ENCODE assay signal across 10 mouse cellular contexts in the genomic region with DNA sequence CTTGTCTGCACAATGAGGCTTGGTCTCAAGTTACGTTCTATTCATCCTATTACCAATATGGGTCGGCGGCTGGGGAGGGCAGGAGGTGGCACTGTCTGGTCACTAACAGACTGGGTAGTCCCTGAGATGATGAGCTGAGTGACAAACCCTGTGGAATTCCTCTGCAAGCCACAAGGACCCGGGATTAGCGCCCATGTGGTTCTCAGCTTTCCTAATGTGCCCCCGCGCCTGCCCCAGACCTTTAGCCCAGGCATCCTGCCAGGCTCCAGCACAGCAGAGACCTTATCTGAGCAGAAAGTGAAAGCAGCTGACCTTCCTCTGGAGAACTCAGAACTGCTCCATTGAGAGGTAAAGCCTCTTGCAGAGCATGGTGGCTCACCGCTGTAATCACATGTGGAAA. TPM values are rescaled to one million over a fixed set of nuclear protein-coding genes. Genes with fewer than 3 reads are reported as not detected.
DNase-seq lines count a peak whose midpoint lies in the region; ATAC-seq lines count a peak whose summit lies in the region.
"Had no signal": no experiment of that assay in that cellular context is flagged by ENCODE, and none has a peak within 500 bp of the region (broad histone marks: within the 10 kb centered on the region; RNA-seq: fewer than 3 reads in every experiment).

No protein-coding gene starts in this region.

- no peaks in the 10 kb centered on the region for H3K36me3 ChIP-seq in midbrain, embryonic 11.5 days (ENCODE audit: control insufficient read depth, insufficient read depth, low read length)
- no peaks in the 10 kb centered on the region for H3K36me3 ChIP-seq in midbrain, embryonic 15.5 days (replicated peaks)

- 72% methylated on average over 8 of the region's 8 CpGs for WGBS in midbrain, embryonic 11.5 days
- 71% methylated on average over 8 of the region's 8 CpGs for WGBS in midbrain, embryonic 15.5 days

- intact Hi-C loops in heart, postnatal 36 days (cut with DNase I): no loop called here

- H3K9me3 ChIP-seq in midbrain, embryonic 11.5 days (ENCODE audit: control insufficient read depth, low read length): no peaks in the 10 kb centered on the region
- no peaks in the 10 kb centered on the region for H3K9me3 ChIP-seq in midbrain, embryonic 15.5 days

- no peaks in the 10 kb centered on the region for H3K27me3 ChIP-seq in midbrain, embryonic 11.5 days (ENCODE audit: control insufficient read depth, insufficient read depth, low read length)
- H3K27me3 ChIP-seq in midbrain, embryonic 15.5 days (replicated peaks): no peaks in the 10 kb centered on the region

- no peak for ATAC-seq in midbrain, embryonic 11.5 days (ENCODE audit: low FRiP score)
- ATAC-seq in midbrain, embryonic 15.5 days (replicated peaks): no peak
- ATAC-seq: forebrain, postnatal 0 days had no signal

- no peak overlapping the region for H3K4me2 ChIP-seq in midbrain, embryonic 11.5 days
- H3K4me2 ChIP-seq in midbrain, embryonic 15.5 days: no peak overlapping the region

- H3K9ac ChIP-seq in midbrain, embryonic 11.5 days (ENCODE audit: low read length): no peak overlapping the region
- no peak overlapping the region for H3K9ac ChIP-seq in midbrain, embryonic 15.5 days
- H3K9ac ChIP-seq: forebrain, postnatal 0 days had no signal

- H3K4me1 ChIP-seq in midbrain, embryonic 11.5 days (ENCODE audit: control insufficient read depth, insufficient read depth, low read length): no peaks in the 10 kb centered on the region
- no peaks in the 10 kb centered on the region for H3K4me1 ChIP-seq in midbrain, embryonic 15.5 days

- H3K4me3 ChIP-seq in midbrain, embryonic 11.5 days (ENCODE audit: low read depth, low read length): no peak overlapping the region
- H3K4me3 ChIP-seq in midbrain, embryonic 15.5 days: no peak overlapping the region

- no peak overlapping the region for H3K27ac ChIP-seq in midbrain, embryonic 11.5 days (ENCODE audit: low read depth, low read length)
- H3K27ac ChIP-seq in midbrain, embryonic 15.5 days: no peak overlapping the region

- DNase-seq in midbrain, embryonic 11.5 days (ENCODE audit: low spot score, missing footprints): peak; percentile 26
- DNase-seq in gastrocnemius, adult 18-20 months (ENCODE audit: low spot score): peak; percentile 90
- peak; percentile 64 to 68 for DNase-seq in heart, postnatal 36 days
- peak; percentile 46 for DNase-seq in testis, postnatal 14 days (ENCODE audit: low spot score)
- DNase-seq in B cell, adult 2 months: no peak
- no peak for DNase-seq in frontal cortex, postnatal 10 days (ENCODE audit: low spot score in 2 of 2)
- DNase-seq in c-Kit-positive CD71-positive TER-119-positive erythroid progenitor cells, embryonic 14.5 days (ENCODE audit: low spot score): no peak
- DNase-seq: cerebellum, postnatal 10 days; forebrain, postnatal 0 days had no signal

RNA-seq across cellular contexts. Expression of a gene that starts 21.0 kb away (rescaled TPM):
- 7.0 and 8.8 TPM in 2 replicates for polyA plus RNA-seq in midbrain, embryonic 11.5 days (2014; fragmentation: Nextera tagmentation; extraction: Ambion mirVana)
- polyA plus RNA-seq in midbrain, embryonic 15.5 days (2015; fragmentation: Nextera tagmentation; extraction: Ambion mirVana): 9.3 and 10.4 TPM in 2 replicates
- 1 to 10 TPM; 6.6 to 9.2 TPM for total RNA-seq in gastrocnemius, adult 18-20 months (2021)
- 10 to 100 TPM; 11.0 to 15.5 TPM for total RNA-seq in heart, postnatal 36 days (2021)

RNA-seq across cellular contexts. Expression of a gene that starts 37.1 kb away (rescaled TPM):
- polyA plus RNA-seq in midbrain, embryonic 11.5 days (2014; fragmentation: Nextera tagmentation; extraction: Ambion mirVana): 1,099 and 1,119 TPM in 2 replicates
- polyA plus RNA-seq in midbrain, embryonic 15.5 days (2015; fragmentation: Nextera tagmentation; extraction: Ambion mirVana): 613 and 619 TPM in 2 replicates
- 1,000 to 10,000 TPM; 3,564 to 3,853 TPM for total RNA-seq in gastrocnemius, adult 18-20 months (2021)
- 1,000 to 10,000 TPM; 2,953 to 3,079 TPM for total RNA-seq in heart, postnatal 36 days (2021)

RNA-seq across cellular contexts. Expression of a gene that starts 53.5 kb away (rescaled TPM):
- 23.3 and 27.5 TPM in 2 replicates for polyA plus RNA-seq in midbrain, embryonic 11.5 days (2014; fragmentation: Nextera tagmentation; extraction: Ambion mirVana)
- polyA plus RNA-seq in midbrain, embryonic 15.5 days (2015; fragmentation: Nextera tagmentation; extraction: Ambion mirVana): 19.1 and 19.8 TPM in 2 replicates
- total RNA-seq in gastrocnemius, adult 18-20 months (2021): 1 to 10 TPM; 7.3 to 8.1 TPM
- 10 to 100 TPM; 13.4 to 14.8 TPM for total RNA-seq in heart, postnatal 36 days (2021)

Comparison
In these comparisons a context has a peak if more than half of its experiments do, and no peak if none do; other contexts are left out.
1. DNase-seq: peak in midbrain, embryonic 11.5 days (single experiment), gastrocnemius, adult 18-20 months (single experiment), heart, postnatal 36 days (2 of 2) and testis, postnatal 14 days (single experiment); none in B cell, adult 2 months (0 of 2), frontal cortex, postnatal 10 days (0 of 2) and c-Kit-positive CD71-positive TER-119-positive erythroid progenitor cells, embryonic 14.5 days (single experiment).